Mouse (Mus musculus) kidney, postnatal 0 days (tissue): ENCODE measurements at regions not wholly inside any gene's neighbourhood (a gene's known extent, or its start where the extent isn't known, plus 50 kb on each side); places are given as distances from the start of the nearest gene placed in this dataset.
A peak's percentile ranks its signal among the peaks of the same experiment; 100 is the strongest.
"Not testable (repeated sequence)": the region's sequence is repeated elsewhere in the genome, so short reads cannot be mapped to it uniquely, and the experiment has no call there.

Source experiments
- ATAC-seq: fragments of 200-750 bp; cut with Nextera tagmentation; replicated peaks from 2 replicates; pipeline ENCODE4 v1.8.0; 2017; ENCODE audit warnings: low read depth, moderate number of reproducible peaks, moderate TSS enrichment, moderate library complexity; ENCODE audit not compliant: low FRiP score
- DNase-seq: peaks from one replicate; pipeline ENCODE4 v3.0.0-alpha.2; 2016; ENCODE audit warnings: low spot score
- H3K27ac ChIP-seq: fragments of 300-500 bp; sonication (generic); 2 replicates; pipeline ENCODE4 v1.5.1; 2014; ENCODE audit warnings: mild to moderate bottlenecking
- H3K27me3 ChIP-seq: fragments of 300-500 bp; sonication (generic); 2 replicates; pipeline ENCODE4 v1.6.1; 2014; ENCODE audit warnings: low read length, mixed read lengths; ENCODE audit not compliant: insufficient read depth
- H3K36me3 ChIP-seq: fragments of 300-500 bp; sonication (generic); 2 replicates; pipeline ENCODE4 v1.6.1; 2014; ENCODE audit warnings: low read length, mixed read lengths; ENCODE audit not compliant: insufficient read depth
- H3K4me1 ChIP-seq: fragments of 300-500 bp; sonication (generic); replicated peaks from 2 replicates; pipeline ENCODE4 v1.6.1; 2014; ENCODE audit warnings: antibody characterized with exemption, low read length, mixed read lengths; ENCODE audit not compliant: insufficient read depth
- H3K4me2 ChIP-seq: fragments of 300-500 bp; sonication (generic); 2 replicates; pipeline ENCODE4 v1.6.1; 2014; ENCODE audit warnings: mild to moderate bottlenecking, low read length, moderate library complexity, mixed read lengths
- H3K4me3 ChIP-seq: fragments of 300-500 bp; sonication (generic); replicated peaks from 2 replicates; pipeline ENCODE4 v1.5.1; 2014; ENCODE audit warnings: low read depth, low read length
- H3K9ac ChIP-seq: fragments of 300-500 bp; sonication (generic); 2 replicates; pipeline ENCODE4 v1.6.1; 2014; ENCODE audit warnings: low read depth, low read length
- H3K9me3 ChIP-seq: fragments of 300-500 bp; sonication (generic); replicated peaks from 2 replicates; pipeline ENCODE4 v1.6.1; 2016; ENCODE audit warnings: low read length, inconsistent platforms, mixed read lengths
- CTCF ChIP-seq: IDR thresholded peaks from 2 replicates; pipeline ENCODE4 v1.5.1; 2016; ENCODE audit warnings: antibody characterized with exemption, low read depth, mild to moderate bottlenecking, moderate library complexity
- WGBS: fragments of 180-500 bp; shearing (Covaris S2); extraction: QIAGEN DNeasy Blood & Tissue Kit; methylation state at CpG from one replicate; pipeline ENCODE4 v1.1.7; 2014; 5-methylcytosine and 5-hydroxymethylcytosine counted together

DNA sequence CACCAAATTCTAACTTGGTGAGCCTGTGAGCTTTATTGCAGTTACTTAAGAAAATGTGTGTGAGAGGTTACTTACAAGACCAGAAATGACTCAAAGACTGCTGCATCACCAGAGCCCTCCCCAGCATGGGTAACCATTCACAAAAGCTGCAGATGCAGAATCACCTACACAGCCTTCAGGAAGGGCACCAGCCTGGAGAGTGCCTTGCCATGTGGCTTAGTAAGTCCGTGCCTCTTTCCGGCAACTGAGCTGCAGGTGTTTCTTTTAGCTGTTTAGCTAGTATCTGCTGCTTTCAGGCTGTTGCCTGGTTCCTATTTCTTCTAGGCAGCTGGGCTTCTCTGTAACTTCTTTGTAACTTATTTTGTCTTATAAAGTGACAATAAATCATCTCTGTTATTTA is 213.2 kb upstream of the Stxbp6 start:
- Histone ChIP-seq H3K4me2 (no peak overlapping the region), H3K4me3 (no peak overlapping the region), H3K27me3 (no peaks in the 10 kb centered on the region), H3K4me1 (no peaks in the 10 kb centered on the region), H3K27ac (no peak overlapping the region), H3K36me3 (no peaks in the 10 kb centered on the region), H3K9me3 (no peaks in the 10 kb centered on the region), H3K9ac (no peak overlapping the region)
- WGBS, result 21% methylated on average over 2 of the region's 2 CpGs
- ATAC-seq (no peak), DNase-seq (no peak)
- TF ChIP-seq CTCF, result no peak

- no peaks in the 10 kb centered on the region for H3K9me3 ChIP-seq
- H3K4me1 ChIP-seq, result no peaks in the 10 kb centered on the region
- no peaks in the 10 kb centered on the region for H3K36me3 ChIP-seq
- no peak for DNase-seq
- no peak for TF ChIP-seq CTCF
- WGBS, result 88% methylated on average over 5 of the region's 5 CpGs
- H3K4me2 ChIP-seq, result no peak overlapping the region
- H3K27ac ChIP-seq, result no peak overlapping the region
- peak; percentile 33; the same call in 1 of the 2 replicates for ATAC-seq
- no peak overlapping the region for H3K4me3 ChIP-seq
- H3K27me3 ChIP-seq, result no peaks in the 10 kb centered on the region
- no peak overlapping the region for H3K9ac ChIP-seq
These were observed 181.8 kb upstream of the Stxbp6 start for GRCm38 (mm10) chr12:45256309-45256708.

DNA sequence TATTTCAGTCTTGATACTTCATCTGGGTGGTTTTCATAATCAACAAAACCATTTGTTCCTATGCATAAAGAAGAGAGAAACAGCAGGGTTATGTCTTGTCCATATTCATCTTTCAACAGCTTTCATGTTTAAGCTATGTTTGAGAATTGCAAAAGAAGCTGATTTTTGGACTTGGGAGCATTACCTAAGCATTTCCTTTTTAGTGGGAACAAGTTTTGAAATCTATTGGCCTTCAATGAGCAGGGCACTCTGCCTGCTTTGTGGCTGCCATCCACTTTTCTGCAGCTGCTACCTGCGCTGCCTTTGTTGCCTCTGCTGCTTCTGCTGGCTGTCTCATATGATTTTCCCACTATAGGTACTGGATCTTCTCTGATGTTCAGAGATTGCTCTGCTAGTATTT is 136.6 kb upstream of the Stxbp6 start:
- H3K9ac ChIP-seq, result no peak overlapping the region
- H3K9me3 ChIP-seq, result no peaks in the 10 kb centered on the region
- ATAC-seq, result no peak
- DNase-seq, result no peak
- TF ChIP-seq CTCF, result no peak
- H3K4me2 ChIP-seq, result no peak overlapping the region
- no peak overlapping the region for H3K27ac ChIP-seq
- no peaks in the 10 kb centered on the region for H3K36me3 ChIP-seq
- H3K4me1 ChIP-seq, result no peaks in the 10 kb centered on the region
- H3K27me3 ChIP-seq, result no peaks in the 10 kb centered on the region
- 94% methylated on average over 1 of the region's 1 CpGs for WGBS
- no peak overlapping the region for H3K4me3 ChIP-seq

GRCm38 (mm10) chr12:45195304-45195920 is 120.9 kb upstream of the Stxbp6 start:
- Histone ChIP-seq H3K9ac (no peak overlapping the region), H3K4me3 (no peak overlapping the region), H3K27ac (no peak overlapping the region), H3K9me3 (no peaks in the 10 kb centered on the region), H3K27me3 (no peaks in the 10 kb centered on the region), H3K4me1 (no peaks in the 10 kb centered on the region), H3K36me3 (no peaks in the 10 kb centered on the region), H3K4me2 (no peak overlapping the region)
- no peak for DNase-seq
- peak; percentile 13; the same call in 1 of the 2 replicates for ATAC-seq
- TF ChIP-seq CTCF, result no peak
- 72% methylated on average over 19 of the region's 19 CpGs for WGBS

DNA sequence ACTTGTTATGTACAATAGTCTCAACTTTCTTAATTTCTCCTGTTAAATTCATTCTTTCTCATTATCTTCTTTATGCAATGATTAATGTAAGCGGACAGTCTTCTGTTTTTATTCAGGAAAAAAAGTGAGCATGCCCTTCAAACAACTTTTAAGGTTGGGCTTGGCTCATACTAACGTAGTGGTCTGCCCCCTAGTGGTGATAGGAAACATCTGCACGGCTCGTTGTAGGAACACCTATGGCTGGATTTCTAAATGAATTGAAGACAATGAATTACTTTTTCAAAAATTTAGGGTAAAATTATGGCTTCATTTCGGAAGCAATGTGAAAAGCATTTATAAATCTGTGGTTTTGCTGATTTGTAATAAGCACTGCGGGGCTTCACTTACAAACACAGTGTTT is 112.6 kb upstream of the Stxbp6 start:
- no peak overlapping the region for H3K4me2 ChIP-seq
- 11% methylated on average over 6 of the region's 6 CpGs for WGBS
- H3K27me3 ChIP-seq, result no peaks in the 10 kb centered on the region; the same call in 1 of the 2 replicates
- no peaks in the 10 kb centered on the region for H3K36me3 ChIP-seq
- H3K27ac ChIP-seq, result no peak overlapping the region
- no peak overlapping the region for H3K9ac ChIP-seq
- H3K4me1 ChIP-seq, result no peaks in the 10 kb centered on the region
- DNase-seq (peak; percentile 90), ATAC-seq (no peak)
- H3K4me3 ChIP-seq, result no peak overlapping the region
- TF ChIP-seq CTCF, result peak; percentile 87
- no peaks in the 10 kb centered on the region for H3K9me3 ChIP-seq

DNA sequence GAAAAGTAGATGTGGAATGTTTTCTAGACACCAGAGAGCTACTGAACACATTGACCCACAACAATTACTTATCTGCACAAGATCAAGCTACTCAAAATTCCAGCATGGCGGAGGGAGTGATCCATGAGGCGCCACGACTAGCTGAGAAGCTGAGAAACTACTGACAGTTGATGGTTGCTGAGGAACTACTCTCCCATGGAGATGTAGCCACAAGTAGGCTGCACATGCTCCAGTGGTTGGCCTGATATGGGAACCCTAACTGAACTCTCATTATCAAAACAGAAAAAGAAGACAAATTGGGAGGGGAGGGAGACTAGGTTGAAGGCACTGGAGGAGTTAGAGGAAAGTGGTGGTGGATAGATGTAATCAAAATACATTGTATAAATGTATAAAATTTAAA is 110.0 kb upstream of the Stxbp6 start:
- no peak overlapping the region for H3K4me3 ChIP-seq
- no peaks in the 10 kb centered on the region; the same call in 1 of the 2 replicates for H3K27me3 ChIP-seq
- H3K9me3 ChIP-seq, result no peaks in the 10 kb centered on the region
- no peak overlapping the region for H3K27ac ChIP-seq
- ATAC-seq, result no peak
- no peak for TF ChIP-seq CTCF
- WGBS, result 70% methylated on average over 3 of the region's 3 CpGs
- no peak overlapping the region for H3K4me2 ChIP-seq
- no peak overlapping the region for H3K9ac ChIP-seq
- no peak for DNase-seq
- no peaks in the 10 kb centered on the region for H3K36me3 ChIP-seq
- H3K4me1 ChIP-seq, result no peaks in the 10 kb centered on the region

DNA sequence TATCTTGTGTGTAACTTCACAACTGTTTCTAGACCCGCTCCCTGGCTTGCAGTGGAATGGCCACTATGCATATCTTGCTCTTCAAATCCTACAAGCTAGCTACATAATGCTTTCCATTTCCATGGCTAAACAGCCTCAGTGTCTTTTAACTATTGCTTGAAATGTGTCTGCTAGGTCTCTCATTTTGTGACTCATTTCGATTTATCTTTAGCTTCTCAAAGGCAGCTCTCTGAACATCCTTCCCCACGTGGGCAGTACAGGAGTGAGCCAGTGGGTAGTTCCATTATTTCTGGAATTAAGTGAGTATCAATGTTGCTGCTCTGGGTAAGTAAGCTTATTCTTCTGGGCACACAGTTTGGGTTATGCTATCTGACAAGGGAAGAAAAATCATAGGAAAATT is 102.9 kb upstream of the Stxbp6 start:
- no peak overlapping the region for H3K4me2 ChIP-seq
- H3K4me3 ChIP-seq, result no peak overlapping the region
- no peak overlapping the region for H3K9ac ChIP-seq
- H3K27me3 ChIP-seq, result no peaks in the 10 kb centered on the region
- ATAC-seq (no peak), DNase-seq (no peak)
- no peak overlapping the region for H3K27ac ChIP-seq
- no peaks in the 10 kb centered on the region for H3K9me3 ChIP-seq
- no peak for TF ChIP-seq CTCF
- H3K36me3 ChIP-seq, result no peaks in the 10 kb centered on the region
- no peaks in the 10 kb centered on the region for H3K4me1 ChIP-seq
- 83% methylated on average over 3 of the region's 3 CpGs for WGBS

DNA sequence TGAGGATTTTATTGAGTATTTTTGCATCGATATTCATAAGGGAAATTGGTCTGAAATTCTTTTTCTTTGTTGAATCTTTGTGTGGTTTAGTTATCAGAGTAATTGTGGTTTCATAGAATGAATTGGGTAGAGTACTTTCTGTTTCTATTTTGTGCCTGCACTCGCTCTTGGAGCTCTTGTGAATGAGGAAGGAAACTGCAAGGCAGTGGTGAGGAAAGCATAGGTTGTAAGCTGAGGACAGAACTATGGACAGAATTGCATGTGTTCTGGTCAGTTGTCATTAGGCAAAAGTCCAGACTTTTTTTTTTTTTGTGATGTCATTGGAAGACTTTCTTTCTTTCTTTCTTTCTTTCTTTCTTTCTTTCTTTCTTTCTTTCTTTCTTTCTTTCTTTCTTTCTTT is 100.8 kb upstream of the Stxbp6 start:
- H3K9me3 ChIP-seq, H3K27ac ChIP-seq: not testable (repeated sequence)
- 92% methylated on average over 2 of the region's 2 CpGs for WGBS

More for the DNA sequence above, 100.8 kb upstream of the Stxbp6 start:
- DNase-seq, H3K27me3 ChIP-seq, H3K4me1 ChIP-seq, ATAC-seq, H3K36me3 ChIP-seq, H3K9ac ChIP-seq, H3K4me2 ChIP-seq, H3K4me3 ChIP-seq: not testable (repeated sequence)
